ENCODE assay signal across 8 mouse cellular contexts in the genomic region with DNA sequence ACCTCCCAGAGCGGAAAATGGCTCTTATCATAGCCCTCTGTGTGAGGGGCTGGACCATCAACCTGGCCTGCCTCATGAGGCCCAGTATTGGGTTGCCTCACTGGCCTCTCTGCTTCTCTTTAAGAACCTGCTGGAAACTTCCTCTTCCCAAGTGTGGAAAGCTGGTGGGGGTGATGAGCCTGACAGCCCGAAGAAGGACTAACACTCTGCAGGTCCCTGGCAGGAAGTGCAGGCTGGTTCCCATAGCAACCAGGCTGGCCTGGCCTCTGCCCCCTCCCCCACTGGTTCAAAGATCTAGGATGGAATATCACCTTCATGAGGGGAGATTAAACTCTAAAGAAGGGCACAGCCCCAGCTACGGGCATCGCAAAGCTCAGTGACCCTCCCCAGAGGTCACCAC. TPM values are rescaled to one million over a fixed set of nuclear protein-coding genes. Genes with fewer than 3 reads are reported as not detected.
DNase-seq lines count a peak whose midpoint lies in the region; ATAC-seq and TF ChIP-seq lines count a peak whose summit lies in the region.

No protein-coding gene starts in this region.

- no peak overlapping the region for H3K4me3 ChIP-seq in forebrain, embryonic 14.5 days (ENCODE audit: low read depth, low read length)
- H3K4me3 ChIP-seq in forebrain, embryonic 11.5 days (ENCODE audit: low read depth, low read length), result no peak overlapping the region
- no peak overlapping the region for H3K4me3 ChIP-seq in liver, embryonic 12.5 days
- no peak overlapping the region for H3K4me3 ChIP-seq in midbrain, embryonic 16.5 days (ENCODE audit: low read depth, low read length)
- H3K4me3 ChIP-seq in layer of hippocampus, adult 2 months, result no peak overlapping the region

- no peak for TF ChIP-seq CTCF in layer of hippocampus, adult 2 months (conservative IDR thresholded peaks at IDR 0.05)

- H3K36me3 ChIP-seq in forebrain, embryonic 14.5 days (ENCODE audit: control insufficient read depth, insufficient read depth, low read length), result peaks cover 36% of the 10 kb centered on the region
- peaks cover 6% of the 10 kb centered on the region; the same call in 1 of the 2 replicates for H3K36me3 ChIP-seq in forebrain, embryonic 11.5 days (ENCODE audit: control insufficient read depth, insufficient read depth, low read length)
- no peaks in the 10 kb centered on the region for H3K36me3 ChIP-seq in liver, embryonic 12.5 days
- H3K36me3 ChIP-seq in midbrain, embryonic 16.5 days (ENCODE audit: control insufficient read depth, insufficient read depth, low read length), result peaks cover 7% of the 10 kb centered on the region

- H3K4me1 ChIP-seq in forebrain, embryonic 14.5 days (ENCODE audit: control insufficient read depth, insufficient read depth, low read length), result peaks cover 19% of the 10 kb centered on the region
- peaks cover 26% of the 10 kb centered on the region for H3K4me1 ChIP-seq in forebrain, embryonic 11.5 days (replicated peaks; ENCODE audit: control insufficient read depth, insufficient read depth, low read length)
- peaks cover 22% of the 10 kb centered on the region for H3K4me1 ChIP-seq in liver, embryonic 12.5 days
- peaks cover 31% of the 10 kb centered on the region for H3K4me1 ChIP-seq in midbrain, embryonic 16.5 days (ENCODE audit: control insufficient read depth, insufficient read depth, low read length)

- H3K4me2 ChIP-seq in forebrain, embryonic 14.5 days (ENCODE audit: low read length), result no peak overlapping the region
- no peak overlapping the region for H3K4me2 ChIP-seq in forebrain, embryonic 11.5 days (ENCODE audit: low read depth, low read length, severe bottlenecking)
- no peak overlapping the region for H3K4me2 ChIP-seq in liver, embryonic 12.5 days
- H3K4me2 ChIP-seq in midbrain, embryonic 16.5 days (ENCODE audit: low read length), result no peak overlapping the region

- intact Hi-C loops in gastrocnemius, postnatal 36 days (cut with DNase I), result no loop called here

- H3K9me3 ChIP-seq in forebrain, embryonic 14.5 days (replicated peaks; ENCODE audit: control insufficient read depth, low read length), result no peaks in the 10 kb centered on the region
- H3K9me3 ChIP-seq in forebrain, embryonic 11.5 days (ENCODE audit: control insufficient read depth, low read length), result no peaks in the 10 kb centered on the region
- H3K9me3 ChIP-seq in liver, embryonic 12.5 days (replicated peaks), result no peaks in the 10 kb centered on the region
- H3K9me3 ChIP-seq in midbrain, embryonic 16.5 days (replicated peaks; ENCODE audit: control insufficient read depth, low read length, poor library complexity, severe bottlenecking), result no peaks in the 10 kb centered on the region

- no peak for ATAC-seq in forebrain, embryonic 14.5 days
- no peak for ATAC-seq in forebrain, embryonic 11.5 days (replicated peaks; ENCODE audit: low FRiP score)
- no peak for ATAC-seq in liver, embryonic 12.5 days
- peak; percentile 38; the same call in 1 of the 2 replicates for ATAC-seq in midbrain, embryonic 16.5 days

- WGBS in forebrain, embryonic 14.5 days, result 26% methylated on average over 4 of the region's 4 CpGs
- 22% methylated on average over 4 of the region's 4 CpGs for WGBS in forebrain, embryonic 11.5 days
- 21% methylated on average over 4 of the region's 4 CpGs for WGBS in liver, embryonic 12.5 days (ENCODE audit: insufficient replicate concordance)
- 23% methylated on average over 4 of the region's 4 CpGs for WGBS in midbrain, embryonic 16.5 days

- H3K9ac ChIP-seq in forebrain, embryonic 14.5 days (ENCODE audit: low read length), result no peak overlapping the region
- no peak overlapping the region for H3K9ac ChIP-seq in forebrain, embryonic 11.5 days (ENCODE audit: low read length)
- no peak overlapping the region for H3K9ac ChIP-seq in liver, embryonic 12.5 days
- H3K9ac ChIP-seq in midbrain, embryonic 16.5 days (ENCODE audit: low read depth, low read length), result no peak overlapping the region

- no peaks in the 10 kb centered on the region for H3K27me3 ChIP-seq in forebrain, embryonic 14.5 days (replicated peaks; ENCODE audit: control insufficient read depth, insufficient read depth, low read length)
- H3K27me3 ChIP-seq in forebrain, embryonic 11.5 days (ENCODE audit: control insufficient read depth, insufficient read depth, low read length), result no peaks in the 10 kb centered on the region
- peaks cover 20% of the 10 kb centered on the region for H3K27me3 ChIP-seq in liver, embryonic 12.5 days (replicated peaks)
- H3K27me3 ChIP-seq in midbrain, embryonic 16.5 days (ENCODE audit: control insufficient read depth, insufficient read depth, low read depth, low read length), result no peaks in the 10 kb centered on the region

- H3K27ac ChIP-seq in forebrain, embryonic 14.5 days (ENCODE audit: low read depth, low read length), result no peak overlapping the region
- no peak overlapping the region for H3K27ac ChIP-seq in forebrain, embryonic 11.5 days (ENCODE audit: low read depth, low read length)
- no peak overlapping the region for H3K27ac ChIP-seq in liver, embryonic 12.5 days
- H3K27ac ChIP-seq in midbrain, embryonic 16.5 days (ENCODE audit: low read length), result no peak overlapping the region
- H3K27ac ChIP-seq in layer of hippocampus, adult 2 months, result no peak overlapping the region

- DNase-seq in forebrain, embryonic 14.5 days (ENCODE audit: low spot score), result peak; percentile 37
- no peak for DNase-seq in forebrain, embryonic 11.5 days (ENCODE audit: low spot score)
- DNase-seq in liver, result peak; percentile 46
- DNase-seq in forelimb bud, embryonic 11.5 days (ENCODE audit: low read depth, low spot score), result peak; percentile 49
- DNase-seq in gastrocnemius, postnatal 36 days, result no peak
- DNase-seq in layer of hippocampus, adult 2 months (ENCODE audit: low spot score in 2 of 2), result no peak

RNA-seq across cellular contexts. Expression of a gene that starts 11.5 kb away (rescaled TPM):
- polyA plus RNA-seq in forebrain, embryonic 14.5 days (2014; fragmentation: Nextera tagmentation; extraction: Ambion mirVana), result 3.1 and 4.1 TPM in 2 replicates
- 14.8 and 14.9 TPM in 2 replicates for polyA plus RNA-seq in forebrain, embryonic 11.5 days (2014; fragmentation: Nextera tagmentation; extraction: Ambion mirVana)
- 2.5 and 3.0 TPM in 2 replicates for polyA plus RNA-seq in liver, embryonic 12.5 days (2016; fragmentation: Nextera tagmentation; extraction: Ambion mirVana)
- polyA plus RNA-seq in midbrain, embryonic 16.5 days (2015; fragmentation: Nextera tagmentation; extraction: Ambion mirVana), result 10.3 and 11.3 TPM in 2 replicates
- total RNA-seq in gastrocnemius, postnatal 36 days (2021), result 1 to 10 TPM in 1 of 2 experiments, under 1 TPM in 1; 0.84 to 1.4 TPM
- 10 to 100 TPM; 18.6 to 19.3 TPM for total RNA-seq in layer of hippocampus, adult 2 months (2021)

Comparison
In these comparisons a context has a peak if more than half of its experiments do, and no peak if none do; other contexts are left out.
1. DNase-seq: peak in forebrain, embryonic 14.5 days (single experiment), liver (single experiment) and forelimb bud, embryonic 11.5 days (single experiment); none in forebrain, embryonic 11.5 days (single experiment), gastrocnemius, postnatal 36 days (0 of 2) and layer of hippocampus, adult 2 months (0 of 2).